Mouse (Mus musculus) heart, adult 9 months (tissue): Measurements from ENCODE around the gene Itga11.
"Not testable (repeated sequence)": the region's sequence is repeated elsewhere in the genome, so short reads cannot be mapped to it uniquely, and the experiment has no call there.

Experiments used
- DNase-seq, 2 experiments: peaks; one replicate each; pipeline ENCODE4 v3.0.0; 2022; ENCODE audit warnings: low spot score in 2 of 2

Gene Itga11

DNA sequence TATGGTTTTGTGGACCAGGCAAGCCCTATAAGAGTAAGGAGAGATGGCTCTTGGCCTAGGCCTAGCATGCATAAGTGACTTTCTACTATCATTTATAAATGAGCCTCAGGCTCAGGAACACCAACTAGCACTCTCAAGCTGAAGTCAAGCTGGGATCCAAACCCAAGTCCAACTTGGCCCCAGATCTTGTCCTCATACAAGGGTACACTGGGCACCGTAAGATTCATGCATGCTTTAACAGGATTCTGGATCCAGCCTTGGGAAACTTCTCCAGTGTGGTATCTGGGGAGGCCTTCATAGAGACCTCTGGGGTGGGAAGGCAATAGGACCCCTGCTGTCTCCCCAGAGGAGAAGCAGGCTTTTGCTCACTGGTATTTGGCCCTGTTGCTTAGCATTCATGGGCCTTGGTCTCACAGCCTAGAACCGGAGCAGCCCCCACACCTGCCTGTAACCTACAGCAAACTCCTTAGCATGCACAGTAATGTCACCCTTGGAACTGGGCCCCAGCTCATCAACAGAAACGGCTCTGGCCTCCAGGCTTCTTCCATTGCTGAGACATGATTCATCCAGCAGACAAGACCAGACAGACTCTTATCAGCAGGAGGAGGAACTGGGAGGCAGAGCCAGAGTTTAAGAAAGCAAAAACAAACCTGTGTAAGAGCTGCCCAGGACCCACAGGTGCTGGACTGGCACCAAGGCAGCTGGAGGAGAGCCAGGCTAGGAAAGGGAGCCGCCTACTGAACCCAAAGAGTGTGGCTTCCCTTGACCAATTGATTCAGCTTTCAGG lies 140.4 kb downstream of the Itga11 start:
- no peak for DNase-seq

DNA sequence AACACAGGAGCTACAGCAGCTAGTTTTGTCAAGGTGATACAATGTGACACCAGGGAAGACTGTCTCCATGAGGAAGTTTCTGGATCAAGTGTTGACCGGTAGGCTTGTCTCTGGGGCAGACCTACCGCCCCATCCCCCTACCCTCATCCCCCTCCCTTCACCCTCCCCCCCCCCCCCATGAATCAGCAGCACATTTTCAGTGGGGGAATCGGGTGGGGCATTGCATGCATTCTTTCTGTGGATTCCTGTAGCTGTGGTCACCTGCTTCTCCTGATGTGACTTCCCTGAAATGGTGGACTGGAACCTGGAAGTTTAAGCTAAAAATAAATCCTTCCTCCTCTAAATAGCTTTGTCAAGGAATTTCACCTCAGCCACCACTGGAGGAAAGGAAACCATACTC lies 141.9 kb downstream of the Itga11 start:
- no peak for DNase-seq

DNA sequence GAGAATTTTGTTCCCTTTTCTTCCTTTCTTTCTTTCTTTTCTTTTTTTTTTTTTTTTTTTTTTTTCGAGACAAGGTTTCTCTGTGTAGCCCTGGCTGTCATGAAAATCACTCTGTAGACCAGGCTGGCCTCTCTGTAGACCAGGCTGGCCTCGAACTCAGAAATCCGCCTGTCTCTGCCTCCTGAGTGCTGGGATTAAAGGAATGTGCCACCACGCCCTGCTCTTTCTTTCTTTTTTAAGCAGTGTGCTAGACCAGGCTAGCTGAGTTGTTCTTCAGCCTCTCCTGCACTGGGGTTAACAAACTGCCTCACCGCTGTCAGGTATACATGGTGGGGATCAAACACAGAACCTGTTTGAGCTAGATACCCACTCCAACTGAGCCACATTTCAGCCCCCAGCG lies 142.3 kb downstream of the Itga11 start:
- DNase-seq, result not testable (repeated sequence)

DNA sequence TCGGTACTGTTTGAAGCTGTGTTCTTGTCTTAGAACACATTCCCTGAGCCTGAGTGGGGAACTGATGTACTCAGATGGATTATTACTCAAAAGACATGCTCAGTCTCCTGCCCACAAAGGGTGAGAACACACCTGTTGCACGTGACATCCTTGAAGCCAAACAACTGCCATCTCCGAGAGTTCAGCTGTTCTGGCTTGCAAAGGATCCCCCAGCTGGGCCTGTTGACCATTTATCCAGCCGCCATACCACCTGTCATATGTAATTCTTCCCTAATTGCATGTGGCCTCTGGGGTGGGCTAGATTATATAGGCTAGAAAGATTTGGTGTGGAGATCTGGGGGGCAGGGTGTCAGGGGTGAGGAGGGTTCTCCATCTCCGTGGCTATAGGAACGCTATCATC lies 143.2 kb downstream of the Itga11 start:
- no peak for DNase-seq

GRCm38 (mm10) chr9:62821811-62822210 lies 144.2 kb downstream of the Itga11 start:
- DNase-seq, result no peak

DNA sequence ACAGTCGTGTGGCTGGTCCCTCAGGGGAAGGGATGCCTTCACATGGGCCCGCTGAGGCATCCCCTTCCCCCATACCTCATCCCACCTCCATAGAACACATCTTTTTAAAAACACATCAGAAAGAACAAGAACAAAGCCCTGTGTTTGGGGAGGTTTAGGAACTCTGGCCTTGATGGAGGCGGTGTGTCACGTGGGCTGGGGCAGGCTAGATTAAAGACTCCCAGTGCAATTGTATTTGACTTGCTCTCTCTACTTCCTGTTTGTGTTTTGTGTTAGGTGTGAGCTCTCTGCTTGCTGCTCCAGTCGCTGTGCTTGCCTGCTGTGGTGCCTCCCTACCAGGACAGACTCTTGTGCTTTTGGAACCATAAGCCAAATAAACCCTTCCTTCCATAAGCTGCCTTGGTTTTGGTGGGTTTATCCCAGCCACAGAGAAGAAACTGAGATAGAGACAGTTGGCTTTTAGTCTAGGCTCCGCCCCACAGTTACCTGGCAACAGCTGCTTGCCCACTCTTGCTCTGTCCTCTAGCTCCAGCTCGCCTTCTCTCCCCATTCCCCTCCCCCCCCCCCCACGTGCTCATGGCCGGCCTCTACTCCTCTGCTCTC lies 148.3 kb downstream of the Itga11 start:
- no peak for DNase-seq

GRCm38 (mm10) chr9:62826456-62826855 lies 148.8 kb downstream of the Itga11 start:
- no peak for DNase-seq

DNA sequence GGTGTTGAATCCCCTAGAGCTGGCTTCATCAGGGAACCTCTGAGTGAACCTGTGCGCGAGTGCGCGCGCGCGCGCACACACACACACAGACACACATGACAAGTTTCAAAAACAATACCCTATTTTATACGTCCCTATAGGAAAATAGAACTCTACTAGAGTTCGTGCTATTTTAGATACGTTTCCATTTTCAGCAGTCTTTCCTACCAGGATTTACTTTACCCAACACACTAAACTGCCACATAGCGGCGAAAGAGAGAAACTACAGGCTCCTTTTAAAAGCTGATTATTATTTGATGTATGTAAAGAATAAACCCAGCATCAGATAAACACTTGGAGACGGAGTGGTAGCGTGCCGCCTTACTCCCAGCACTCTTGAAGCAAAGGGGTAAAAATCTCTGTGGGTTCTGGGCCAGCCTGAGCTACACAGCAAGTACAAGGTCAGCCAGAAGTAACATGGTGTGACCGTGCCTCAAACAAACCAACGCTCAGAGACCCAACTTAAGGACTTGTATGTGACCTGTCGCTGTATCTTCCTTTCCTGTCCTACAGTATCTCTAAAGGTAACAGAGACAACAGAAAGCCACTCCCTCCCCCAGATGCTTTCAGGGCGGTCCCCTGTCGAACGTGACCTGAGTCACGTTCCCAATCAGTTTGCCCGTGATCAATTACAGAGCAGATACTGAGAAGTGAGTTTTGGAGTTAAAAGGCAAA lies 150.5 kb downstream of the Itga11 start:
- no peak for DNase-seq

- peak; percentile 96 for DNase-seq
Measured at GRCm38 (mm10) chr9:62828662-62829086, 151.0 kb downstream of the Itga11 start.

DNA sequence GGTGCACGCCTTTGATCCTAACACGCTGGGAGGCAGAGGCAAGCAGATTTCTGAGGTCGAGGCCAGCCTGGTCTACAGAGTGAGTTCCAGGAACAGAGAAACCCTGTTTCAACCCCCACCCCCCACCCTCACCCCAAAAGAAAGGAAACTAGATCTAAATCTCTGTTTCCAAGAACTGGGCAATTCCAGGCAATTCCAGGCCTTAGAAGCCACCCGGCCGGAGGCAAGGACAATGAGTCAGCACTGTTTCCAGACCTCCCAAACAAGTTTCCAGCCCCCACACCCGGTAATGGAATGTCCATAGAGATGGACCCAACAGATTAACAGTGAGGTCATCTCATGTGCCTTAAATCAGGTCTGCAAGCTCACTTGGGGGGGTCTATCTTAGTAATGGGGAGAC lies 152.3 kb downstream of the Itga11 start:
- DNase-seq, result no peak
